Mouse (Mus musculus) T-helper 1 cell (primary cell): ENCODE measurements around the gene Nup62.
"Not testable (repeated sequence)": the region's sequence is repeated elsewhere in the genome, so short reads cannot be mapped to it uniquely, and the experiment has no call there.

Experiments
- in situ Hi-C: fragments of 300-600 bp; cut with MboI, MseI; formaldehyde crosslinking; loops from one replicate; pipeline ENCODE4 v1.15.1; 2025; ENCODE audit warnings: high pct_unique_total_duplicates

Gene Nup62

DNA sequence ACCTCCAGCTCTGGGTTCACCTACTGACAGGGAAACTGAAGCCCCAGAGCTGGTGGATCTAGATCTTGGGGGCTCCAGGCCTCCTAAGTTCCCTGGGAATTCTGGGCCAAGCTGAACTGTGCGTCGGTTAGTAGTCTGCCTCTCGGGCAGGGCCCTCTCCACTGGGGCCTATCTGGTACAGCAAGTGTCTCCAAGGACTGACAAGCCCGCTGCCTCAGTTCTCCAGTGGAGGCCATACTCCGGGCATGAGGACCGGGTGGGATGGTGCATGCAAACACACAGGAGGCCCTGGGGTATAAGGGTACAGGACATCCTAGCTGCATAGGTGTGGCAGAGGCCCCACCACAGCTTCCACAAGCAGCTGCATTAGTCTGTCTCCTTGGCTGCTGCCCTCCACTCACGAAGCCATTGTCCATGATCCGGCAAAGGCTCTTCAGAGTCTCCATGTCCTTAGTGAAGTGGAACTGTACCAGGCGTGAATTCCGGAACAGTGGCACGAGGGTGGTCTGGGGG lies 48.1 kb downstream of the Nup62 start:
- in situ Hi-C loops = no loop called here

DNA sequence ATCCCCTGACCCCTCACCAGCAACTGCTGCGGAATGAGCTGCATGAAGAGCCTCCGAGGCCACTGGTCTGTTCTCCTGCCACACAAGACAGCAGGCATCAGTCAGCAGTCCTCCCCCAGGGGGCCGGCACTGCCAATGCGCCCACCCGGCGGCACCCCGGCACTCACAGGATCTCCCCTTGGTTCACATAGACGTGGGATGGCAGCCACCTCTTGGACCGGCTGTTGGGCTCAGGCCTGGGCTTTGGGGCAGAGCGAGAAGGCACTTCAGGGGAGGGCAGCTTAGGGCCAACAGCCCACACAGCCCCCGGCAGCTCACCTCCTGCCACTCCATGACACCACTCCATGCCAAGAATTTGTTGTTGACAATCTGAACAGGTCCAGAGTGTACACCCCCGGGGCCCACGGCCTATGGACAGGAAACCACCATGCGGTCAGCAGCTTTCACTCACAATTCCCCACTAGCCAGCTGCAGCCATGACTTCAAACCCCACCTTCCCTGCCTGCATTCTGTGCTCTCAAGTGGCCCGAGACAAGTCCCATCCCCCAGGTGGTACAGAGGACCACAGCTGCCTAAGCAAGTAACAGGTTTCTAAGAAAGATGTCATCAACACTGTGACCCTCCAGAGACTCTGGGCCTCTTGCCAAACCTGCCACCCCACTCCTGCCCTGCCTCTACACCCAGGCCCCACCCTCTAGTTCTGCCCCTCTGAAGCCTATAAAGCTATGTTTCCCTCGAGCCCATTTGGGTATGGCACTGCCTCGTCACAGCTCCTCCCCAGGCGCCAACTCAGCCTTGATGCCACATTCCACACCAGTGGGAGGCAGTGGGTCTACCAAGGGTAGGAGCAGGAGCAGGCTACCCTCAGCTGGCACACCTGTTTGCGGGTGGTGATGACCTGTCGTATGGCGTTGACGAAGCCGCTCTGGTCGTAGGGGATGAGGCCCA lies 49.0 kb downstream of the Nup62 start:
- in situ Hi-C loops = no loop called here

DNA sequence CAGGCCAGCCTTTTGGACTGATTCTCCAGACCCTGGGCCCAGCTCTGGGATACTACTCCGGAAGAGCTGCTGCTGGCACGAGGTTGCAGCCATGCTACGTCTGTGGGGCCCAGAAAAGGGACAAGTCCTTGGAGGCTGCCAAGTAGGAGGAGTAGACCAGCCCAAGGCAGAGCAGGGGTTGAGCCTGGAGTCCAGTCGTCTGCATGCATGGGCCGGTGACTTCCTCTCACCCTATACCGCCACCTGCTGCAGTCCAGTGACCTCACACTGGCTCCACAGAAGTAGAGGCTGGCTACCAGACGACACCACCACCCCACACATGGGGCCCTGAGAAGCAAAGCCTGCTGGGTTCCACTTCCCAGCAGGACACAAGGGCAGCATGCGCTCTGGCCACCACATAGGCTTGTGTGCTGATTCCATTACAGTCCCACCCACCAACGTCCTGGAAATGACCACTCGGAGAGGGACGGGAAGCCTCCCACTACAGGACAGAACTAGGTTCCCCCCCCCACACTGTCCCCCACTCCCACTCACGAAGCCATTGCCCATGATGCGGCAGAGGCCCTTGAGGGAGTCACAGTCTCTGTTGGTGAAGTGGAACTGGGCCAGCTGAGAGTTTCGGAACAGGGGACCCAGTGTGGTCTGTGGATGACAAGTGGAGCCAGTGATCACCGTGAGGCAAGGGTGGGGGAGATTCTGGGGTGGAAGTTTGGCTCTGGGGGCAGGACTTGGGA lies 50.6 kb downstream of the Nup62 start:
- in situ Hi-C loops = no loop called here

DNA sequence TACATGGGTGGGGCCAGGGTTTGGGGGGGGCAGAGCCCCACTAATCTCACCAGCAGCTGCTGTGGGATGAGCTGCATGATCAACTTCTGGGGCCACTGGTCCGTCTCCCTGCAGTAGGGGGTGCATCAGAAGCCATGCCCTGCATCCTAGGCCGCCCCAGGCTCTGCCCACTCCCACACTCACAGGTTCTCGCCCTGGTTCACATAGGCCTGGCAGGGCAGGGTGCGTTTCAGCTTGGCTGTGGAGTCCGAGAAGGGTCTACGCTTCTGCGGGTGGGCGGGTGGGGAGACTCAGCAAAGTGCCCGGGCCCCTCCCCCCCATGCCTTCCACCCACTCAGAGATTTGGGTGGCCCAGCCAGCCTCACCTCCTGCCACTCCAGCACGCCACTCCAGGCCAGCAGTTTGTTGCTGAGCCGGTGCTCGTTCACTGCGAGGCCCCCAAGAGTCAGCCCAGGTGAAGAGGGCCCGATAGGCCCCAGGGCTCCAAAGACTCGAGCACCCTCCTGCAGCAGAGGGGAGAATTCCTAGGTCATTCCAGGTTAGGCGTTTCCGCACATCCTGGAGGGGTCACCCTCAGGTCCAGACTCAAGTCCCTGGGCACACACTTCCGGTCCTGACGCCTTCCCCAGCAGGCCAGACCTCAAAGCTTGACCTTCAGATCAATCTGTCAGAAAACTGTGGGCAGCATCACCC lies 51.3 kb downstream of the Nup62 start:
- in situ Hi-C loops = no loop called here

DNA sequence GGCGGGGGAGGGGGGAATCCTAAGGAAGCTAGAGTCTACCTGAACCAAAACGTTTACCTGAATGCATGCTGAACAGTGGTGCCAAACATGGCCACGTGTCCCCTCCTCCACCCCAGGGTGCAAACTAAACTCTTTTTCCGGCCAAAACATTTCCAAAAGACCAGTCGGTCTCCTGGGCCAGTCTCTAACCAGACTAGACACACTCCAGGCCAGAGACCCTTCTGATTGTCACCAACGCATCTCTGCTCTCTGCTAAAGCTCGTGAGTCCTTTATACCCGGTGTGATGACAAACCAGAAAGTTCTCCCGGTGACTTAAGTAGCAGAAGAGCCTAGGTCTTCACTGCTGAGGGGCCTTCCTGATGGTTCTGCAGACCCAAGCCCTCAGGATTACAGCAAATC lies 51.9 kb downstream of the Nup62 start:
- in situ Hi-C loops = no loop called here

DNA sequence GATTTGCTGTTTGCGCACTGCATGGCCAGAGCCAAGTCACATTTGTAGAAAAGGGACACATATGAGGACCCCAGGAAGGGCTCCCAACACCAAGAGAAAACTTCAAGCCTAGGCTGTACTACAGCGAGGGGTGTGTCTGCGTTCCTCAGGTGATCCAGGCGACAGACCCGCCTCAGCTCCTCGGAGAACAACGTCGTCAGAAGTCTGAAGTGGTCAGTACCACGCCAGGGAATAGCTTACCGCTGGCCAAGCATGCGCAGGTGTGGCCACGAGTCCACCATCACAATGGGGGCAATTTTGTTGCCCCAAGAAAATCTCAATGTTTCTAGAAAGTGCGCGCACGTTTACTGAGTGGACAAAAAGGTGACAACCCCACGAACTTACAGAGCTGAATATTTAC lies 52.6 kb downstream of the Nup62 start:
- in situ Hi-C loops = no loop called here

DNA sequence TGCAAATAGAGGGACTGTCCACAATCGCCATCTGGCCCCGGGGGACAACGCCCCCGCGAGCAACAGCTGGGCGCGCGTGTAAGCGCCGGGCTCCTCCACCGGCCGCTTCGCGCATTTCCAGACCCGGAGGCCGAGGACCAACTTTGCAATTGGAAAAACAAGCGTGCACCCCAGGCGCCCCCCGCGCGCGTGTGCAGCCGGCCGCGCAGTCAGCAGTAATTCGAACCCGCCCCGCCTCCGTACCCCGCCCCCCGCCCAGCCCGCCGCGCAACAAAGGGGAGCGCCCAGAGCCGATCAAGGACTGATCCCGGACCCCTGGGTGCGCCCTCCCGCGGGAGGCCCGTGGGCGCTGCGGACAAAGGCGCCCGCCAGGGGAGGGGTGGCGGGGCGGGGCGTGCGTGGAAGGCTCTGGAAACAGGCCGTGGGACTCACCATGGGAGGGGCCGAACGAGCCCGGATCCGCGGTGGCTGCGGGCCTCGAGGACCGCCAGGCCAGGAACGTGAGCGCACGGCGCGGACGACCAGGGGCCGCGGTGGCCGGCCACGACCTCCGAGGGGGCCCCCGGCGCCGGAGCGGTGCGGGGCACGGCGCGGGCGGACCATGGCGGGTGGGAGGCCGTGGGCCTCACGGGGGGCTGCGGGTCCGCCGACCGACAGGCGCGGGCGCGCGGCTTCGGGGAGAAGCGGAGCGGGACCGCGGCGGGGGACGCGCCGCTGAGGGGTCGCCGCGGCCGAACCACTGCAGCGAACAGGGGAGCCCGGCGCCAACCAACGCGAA lies 53.2 kb downstream of the Nup62 start:
- in situ Hi-C loops = no loop called here

DNA sequence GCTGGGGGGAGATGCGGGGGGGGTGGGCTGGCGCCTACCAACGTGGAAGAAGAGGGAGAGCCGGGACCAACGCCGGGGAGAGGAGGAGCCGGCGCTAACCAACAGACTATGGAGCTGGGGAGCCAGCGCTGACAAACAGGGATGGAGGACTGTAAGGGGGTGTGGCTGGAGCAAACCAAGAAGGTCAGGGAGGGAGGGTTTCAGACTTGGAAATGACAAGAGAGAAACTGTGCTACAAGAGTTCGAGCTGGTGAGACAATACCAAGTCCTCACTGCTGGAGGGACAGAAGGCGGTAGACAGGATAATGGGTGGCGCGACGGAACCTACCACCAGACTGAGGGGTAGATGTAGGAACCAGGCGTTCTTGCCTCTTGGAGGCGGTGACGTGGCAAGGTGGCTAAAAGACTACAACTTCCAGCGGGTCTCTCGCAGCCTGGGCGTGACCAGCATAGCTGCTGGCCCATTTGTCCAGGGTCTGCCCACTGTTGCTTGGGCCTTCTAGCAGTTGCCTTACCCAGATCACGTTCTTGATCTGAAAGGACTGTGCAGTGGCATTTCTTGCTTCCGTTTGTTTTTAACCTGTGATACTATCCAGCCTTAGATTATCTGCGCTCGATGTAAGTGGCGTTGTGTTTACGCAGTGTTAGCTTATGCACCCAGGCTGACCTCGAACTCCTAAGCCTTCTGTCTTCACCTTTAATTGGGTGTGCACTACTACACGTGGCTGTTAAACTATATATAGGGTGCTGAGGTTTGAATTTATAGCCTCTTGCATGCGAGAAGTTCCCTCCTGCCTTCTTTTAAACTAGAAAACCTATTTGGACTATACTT lies 54.0 kb downstream of the Nup62 start, which contains the start of gene Ptov1:
TSS of gene Ptov1 (minus strand) at position 92 of the 832 bp plus-strand sequence.
- in situ Hi-C loops = no loop called here

DNA sequence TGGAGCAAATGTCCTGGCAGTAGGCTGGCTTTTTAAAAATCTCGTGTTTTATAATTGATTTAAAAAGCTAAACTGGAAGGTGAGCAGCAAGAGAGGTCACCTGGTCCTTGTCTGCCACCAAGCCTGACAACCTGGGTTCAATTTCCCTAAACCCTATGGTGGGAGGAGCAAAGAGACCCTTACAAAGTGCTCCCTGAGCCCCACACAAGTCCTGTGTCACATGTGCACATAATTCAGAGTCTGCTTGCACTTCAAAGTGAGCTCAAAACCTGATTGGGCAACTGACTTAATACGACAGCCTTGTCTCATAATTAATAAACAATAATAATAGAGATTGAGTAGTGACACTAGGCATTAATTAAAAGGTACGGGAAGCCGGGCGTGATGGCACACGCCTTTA lies 54.7 kb downstream of the Nup62 start:
- in situ Hi-C loops = no loop called here

DNA sequence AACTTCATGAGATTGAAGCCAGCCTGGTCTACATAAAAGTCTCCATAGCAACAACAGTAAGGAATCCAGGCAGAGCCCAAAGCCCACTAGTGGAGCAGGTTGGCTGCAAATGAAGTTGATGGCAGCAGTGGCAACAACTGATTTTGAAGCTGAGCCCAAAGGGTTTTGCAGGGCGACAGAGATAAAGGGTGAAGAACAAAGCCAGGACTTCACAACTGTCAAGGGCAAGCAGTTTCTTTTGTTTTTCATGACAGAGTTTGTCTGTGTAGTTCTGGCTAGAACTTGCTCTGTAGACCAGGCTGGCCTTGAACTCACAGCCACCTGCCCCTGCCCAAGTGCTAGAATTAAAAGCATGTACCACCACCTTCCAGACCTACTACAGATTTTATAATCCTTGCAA lies 55.3 kb downstream of the Nup62 start:
- in situ Hi-C loops = no loop called here

DNA sequence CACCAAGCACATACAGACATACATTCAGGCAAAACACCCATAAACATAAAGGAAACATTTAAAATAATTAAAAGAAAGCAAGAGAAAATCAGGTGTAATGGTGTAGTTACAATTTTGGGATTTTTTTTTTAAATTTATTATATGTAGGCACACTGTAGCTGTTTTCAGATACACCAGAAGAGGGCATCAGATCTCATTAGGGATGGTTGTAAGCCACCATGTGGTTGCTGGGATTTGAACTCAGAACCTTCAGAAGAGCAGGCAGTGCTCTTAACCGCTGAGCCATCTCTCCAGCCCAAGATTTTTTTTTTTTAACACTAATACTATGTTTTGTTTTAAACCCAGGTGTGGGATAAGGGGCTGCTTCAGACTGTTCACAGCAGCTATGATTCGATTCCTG lies 55.9 kb downstream of the Nup62 start:
- in situ Hi-C loops = not testable (repeated sequence)

DNA sequence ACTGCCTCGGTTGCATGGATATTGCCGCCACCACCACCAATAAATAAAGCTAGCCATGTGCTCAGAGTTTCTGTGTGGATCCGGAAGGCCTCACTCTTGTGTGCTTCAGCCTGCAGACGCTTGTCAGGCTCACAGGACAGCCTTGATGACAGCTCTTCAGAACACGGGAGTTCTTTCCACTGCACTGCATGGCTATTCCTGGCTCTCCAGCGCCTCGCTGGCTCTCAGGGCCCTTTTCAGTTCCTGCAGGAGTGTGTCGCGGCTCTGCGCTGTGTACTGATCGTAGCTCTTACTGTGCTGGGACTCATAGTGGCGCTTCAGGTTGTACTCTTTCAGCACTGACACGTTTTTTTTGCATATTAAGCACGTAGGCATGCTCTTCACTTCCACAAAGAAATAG lies 61.9 kb downstream of the Nup62 start:
- in situ Hi-C loops = no loop called here
